Mouse (Mus musculus) testis, adult 2 months (tissue): ENCODE data around the gene Adgrg1. TPM values are rescaled to one million over a fixed set of nuclear protein-coding genes. Genes with fewer than 3 reads are reported as not detected.

Source experiments
- H3K27ac ChIP-seq: fragments of 200-500 bp; 2 replicates; pipeline ENCODE4 v1.5.1; 2012; ENCODE audit warnings: low read depth, low read length; ENCODE audit not compliant: control insufficient read depth, insufficient read depth
- H3K27me3 ChIP-seq: fragments of 200-500 bp; 2 replicates; pipeline ENCODE4 v1.6.1; 2012; ENCODE audit warnings: mild to moderate bottlenecking, low read length, moderate library complexity; ENCODE audit not compliant: control insufficient read depth, insufficient read depth
- H3K36me3 ChIP-seq: fragments of 200-500 bp; 2 replicates; pipeline ENCODE4 v1.6.1; 2012; ENCODE audit warnings: mild to moderate bottlenecking, low read length; ENCODE audit not compliant: control insufficient read depth, insufficient read depth
- H3K4me1 ChIP-seq: fragments of 200-500 bp; 2 replicates; pipeline ENCODE4 v1.6.1; 2012; ENCODE audit warnings: low read length; ENCODE audit not compliant: control insufficient read depth, insufficient read depth
- H3K4me3 ChIP-seq: fragments of 200-500 bp; 2 replicates; pipeline ENCODE4 v1.5.1; 2012; ENCODE audit warnings: low read depth, mild to moderate bottlenecking, low read length, moderate library complexity, mixed read lengths; ENCODE audit not compliant: control insufficient read depth
- CTCF ChIP-seq: fragments of 200-500 bp; IDR thresholded peaks from 2 replicates; pipeline ENCODE4 v1.5.1; 2012; ENCODE audit warnings: low read depth, mild to moderate bottlenecking, inconsistent platforms, low read length, moderate library complexity; ENCODE audit not compliant: control insufficient read depth, insufficient read depth, insufficient replicate concordance
- POLR2A ChIP-seq: fragments of 200-500 bp; IDR thresholded peaks from 2 replicates; pipeline ENCODE4 v1.6.1; 2012; ENCODE audit warnings: low read depth, mild to moderate bottlenecking, inconsistent platforms, low read length, moderate library complexity; ENCODE audit not compliant: control insufficient read depth
- polyA plus RNA-seq: library from polyadenylated mRNA; depleted of rRNA; stranded (reverse); fragments of >200 nt; gene quantifications from 2 replicates; pipeline ENCODE4 v1.2.3, GENCODE M21; 2012

Gene Adgrg1
- polyA plus RNA-seq, 1 experiment: 62.3 TPM

DNA sequence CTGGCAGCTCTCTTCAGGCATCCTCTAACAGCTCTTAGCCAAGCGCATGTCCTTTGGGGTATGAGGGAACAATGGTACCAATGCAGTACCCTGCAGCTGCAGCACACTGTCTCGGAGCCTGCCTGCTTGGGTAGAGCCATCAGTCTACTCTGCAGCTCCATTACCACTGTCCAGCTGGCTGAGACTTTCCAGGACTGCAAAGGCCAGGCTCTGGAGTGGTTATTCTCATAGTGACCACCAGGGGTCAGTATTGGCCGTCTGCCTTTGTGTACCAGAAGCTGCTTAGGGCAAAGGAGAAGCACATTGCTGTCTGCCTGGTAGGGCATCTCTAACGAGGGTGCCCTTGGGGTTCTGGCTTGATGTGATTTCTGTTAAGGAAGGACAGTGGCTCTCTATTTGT lies 24.5 kb upstream of the Adgrg1 start:
- no peaks in the 10 kb centered on the region for H3K36me3 ChIP-seq
- H3K4me1 ChIP-seq: no peaks in the 10 kb centered on the region
- no peak overlapping the region for H3K4me3 ChIP-seq
- H3K27me3 ChIP-seq: no peaks in the 10 kb centered on the region
- TF ChIP-seq CTCF (peak; percentile 96), POLR2A (no peak)
- H3K27ac ChIP-seq: no peak overlapping the region

DNA sequence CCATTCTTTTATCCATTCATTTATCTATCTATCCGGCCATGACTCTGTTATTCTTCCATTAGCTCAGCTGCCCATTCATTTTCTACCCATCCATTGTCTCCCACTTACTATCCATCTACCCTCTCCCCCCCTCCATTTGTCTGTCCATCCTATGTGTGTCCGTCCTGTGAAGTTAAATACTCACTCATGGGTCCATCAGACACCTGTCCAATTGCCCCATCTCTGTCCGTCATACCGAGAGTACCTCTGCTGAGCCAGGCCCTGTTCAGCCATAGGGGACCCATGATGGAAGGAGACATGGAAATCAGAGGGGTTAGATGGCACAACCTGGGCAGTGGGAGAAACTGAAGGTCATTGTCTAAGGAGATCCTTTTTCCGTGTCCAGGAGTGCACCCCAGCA lies 24.1 kb upstream of the Adgrg1 start:
- Histone ChIP-seq H3K36me3 (no peaks in the 10 kb centered on the region), H3K4me3 (no peak overlapping the region), H3K4me1 (no peaks in the 10 kb centered on the region), H3K27ac (no peak overlapping the region), H3K27me3 (no peaks in the 10 kb centered on the region)
- TF ChIP-seq CTCF: no peak
- no peak for TF ChIP-seq POLR2A

- TF ChIP-seq POLR2A (no peak), CTCF (no peak)
- H3K27me3 ChIP-seq: no peaks in the 10 kb centered on the region
- H3K36me3 ChIP-seq: no peaks in the 10 kb centered on the region
- no peak overlapping the region for H3K27ac ChIP-seq
- H3K4me1 ChIP-seq: no peaks in the 10 kb centered on the region
- H3K4me3 ChIP-seq: no peak overlapping the region
Measured at GRCm38 (mm10) chr8:94952086-94952485, 22.5 kb upstream of the Adgrg1 start.

GRCm38 (mm10) chr8:94953624-94954367 lies 20.8 kb upstream of the Adgrg1 start:
- TF ChIP-seq CTCF (no peak), POLR2A (no peak)
- Histone ChIP-seq H3K4me1 (no peaks in the 10 kb centered on the region), H3K4me3 (no peak overlapping the region), H3K27me3 (no peaks in the 10 kb centered on the region), H3K36me3 (no peaks in the 10 kb centered on the region), H3K27ac (no peak overlapping the region)

- no peaks in the 10 kb centered on the region for H3K36me3 ChIP-seq
- H3K27ac ChIP-seq: no peak overlapping the region
- H3K27me3 ChIP-seq: no peaks in the 10 kb centered on the region
- no peak for TF ChIP-seq POLR2A
- no peaks in the 10 kb centered on the region for H3K4me1 ChIP-seq
- H3K4me3 ChIP-seq: no peak overlapping the region
Measured at GRCm38 (mm10) chr8:94954368-94954737, 20.2 kb upstream of the Adgrg1 start.

DNA sequence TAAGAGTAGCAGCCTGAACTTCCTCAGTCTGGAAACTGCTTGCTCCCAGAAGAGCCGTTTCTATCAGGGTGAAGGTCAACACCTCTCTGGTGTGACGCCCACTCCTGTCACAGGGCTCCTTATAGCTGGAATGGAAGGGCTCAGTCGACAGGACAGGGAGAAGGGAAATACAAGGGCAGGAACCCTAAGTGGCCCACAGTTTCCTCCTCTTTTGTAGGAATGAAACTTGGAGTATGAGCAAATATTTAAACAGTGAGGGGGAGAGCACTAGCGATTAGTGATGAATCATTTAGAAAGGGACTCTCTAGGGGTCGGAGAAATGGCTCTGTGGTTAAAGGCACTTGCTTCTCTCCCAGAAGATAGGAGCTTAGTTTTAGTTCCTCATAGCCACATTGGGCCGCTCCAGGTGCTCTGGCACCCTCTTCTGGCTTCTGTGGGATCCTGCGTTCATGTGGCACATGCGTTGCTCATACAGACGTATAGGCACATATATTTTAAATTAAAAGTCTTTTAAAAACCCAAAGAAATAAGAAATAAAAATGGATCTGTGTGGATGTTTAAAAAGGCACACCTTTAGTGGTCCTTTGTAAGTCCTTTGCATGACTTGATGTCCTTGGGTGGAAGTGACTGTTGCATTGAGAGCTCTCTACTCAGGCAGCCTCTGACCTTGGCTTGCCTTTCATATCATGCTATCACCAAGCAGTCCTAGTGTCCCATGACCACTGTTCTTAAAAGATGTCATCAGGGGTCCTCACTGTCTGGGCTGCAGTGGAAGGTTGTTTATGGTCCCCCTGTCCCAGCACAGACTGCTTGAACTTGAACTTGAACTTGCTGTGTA lies 19.4 kb upstream of the Adgrg1 start:
- Histone ChIP-seq H3K27me3 (no peaks in the 10 kb centered on the region), H3K4me1 (no peaks in the 10 kb centered on the region), H3K36me3 (no peaks in the 10 kb centered on the region), H3K4me3 (no peak overlapping the region), H3K27ac (no peak overlapping the region)
- no peak for TF ChIP-seq POLR2A
- no peak for TF ChIP-seq CTCF

- TF ChIP-seq POLR2A (no peak), CTCF (no peak)
- Histone ChIP-seq H3K4me3 (no peak overlapping the region), H3K4me1 (no peaks in the 10 kb centered on the region), H3K36me3 (no peaks in the 10 kb centered on the region), H3K27me3 (no peaks in the 10 kb centered on the region), H3K27ac (no peak overlapping the region)
Measured at GRCm38 (mm10) chr8:94956078-94956574, 18.4 kb upstream of the Adgrg1 start.
